Mouse (Mus musculus) C2C12 (cell line): Measurements from ENCODE around the gene D330045A20Rik.

Experiments used
- CEBPB ChIP-seq: IDR thresholded peaks from one replicate; pipeline ENCODE4 v1.6.1; 2011; ENCODE audit warnings: low read depth, mild to moderate bottlenecking, control low read depth, moderate library complexity
- CTCF ChIP-seq: IDR thresholded peaks from one replicate; pipeline ENCODE4 v1.5.1; 2011; ENCODE audit not compliant: control insufficient read depth, insufficient read depth, insufficient read length
- FOSL1 ChIP-seq: IDR thresholded peaks from one replicate; pipeline ENCODE4 v1.8.0; 2011; ENCODE audit warnings: mild to moderate bottlenecking, low read length; ENCODE audit not compliant: poor library complexity, insufficient read depth, severe bottlenecking
- MAX ChIP-seq: IDR thresholded peaks from one replicate; pipeline ENCODE4 v1.6.1; 2011; ENCODE audit warnings: mild to moderate bottlenecking, control low read depth
- MYOD1 ChIP-seq: IDR thresholded peaks from one replicate; pipeline ENCODE4 v1.6.1; 2011; ENCODE audit warnings: low read depth; ENCODE audit not compliant: control insufficient read depth, insufficient read length
- MYOG ChIP-seq: IDR thresholded peaks from one replicate; pipeline ENCODE4 v1.6.1; 2011; ENCODE audit not compliant: control insufficient read depth, insufficient read length; ENCODE audit errors: extremely low read depth
- USF1 ChIP-seq: IDR thresholded peaks from one replicate; pipeline ENCODE4 v1.6.1; 2011; ENCODE audit warnings: low read depth, mild to moderate bottlenecking, control low read depth, moderate library complexity

- TF ChIP-seq MAX, result no peak
- no peak for TF ChIP-seq CTCF
- no peak for TF ChIP-seq MYOD1
- TF ChIP-seq MYOG, result no peak
- TF ChIP-seq USF1, result no peak
- TF ChIP-seq CEBPB, result no peak
- TF ChIP-seq FOSL1, result no peak
Observed at GRCm38 (mm10) chrX:139524303-139525091, 44.3 kb downstream of the D330045A20Rik start.
